Mouse (Mus musculus) embryo, embryonic 11.5 days (tissue): ENCODE results near the gene Zfp64.

Experiments
- DNase-seq: peaks from one replicate; pipeline ENCODE4 v3.0.0-alpha.2; 2012; ENCODE audit warnings: low read depth, low spot score

Zfp64 gene

DNA sequence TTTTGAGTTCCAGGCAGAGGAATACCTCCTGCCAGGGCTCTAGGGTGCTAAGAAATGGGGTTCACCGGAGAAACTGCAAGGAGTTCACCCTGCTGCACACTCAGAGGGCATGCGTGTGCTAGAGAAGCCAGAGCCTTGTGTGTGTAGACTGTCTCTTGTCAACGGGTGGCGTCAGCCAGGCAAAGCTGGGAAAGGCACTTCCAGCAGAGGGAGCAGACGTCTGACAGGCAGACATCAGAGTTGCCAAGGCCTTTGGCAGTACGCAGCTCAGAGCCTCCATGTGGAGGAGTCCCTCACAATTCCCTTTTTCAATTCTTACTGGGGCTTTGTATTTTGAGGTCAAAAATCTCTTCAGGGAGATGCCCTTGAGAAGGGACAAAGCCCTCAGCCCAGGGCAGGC lies 6.9 kb downstream of the Zfp64 start:
- DNase-seq: no peak

DNA sequence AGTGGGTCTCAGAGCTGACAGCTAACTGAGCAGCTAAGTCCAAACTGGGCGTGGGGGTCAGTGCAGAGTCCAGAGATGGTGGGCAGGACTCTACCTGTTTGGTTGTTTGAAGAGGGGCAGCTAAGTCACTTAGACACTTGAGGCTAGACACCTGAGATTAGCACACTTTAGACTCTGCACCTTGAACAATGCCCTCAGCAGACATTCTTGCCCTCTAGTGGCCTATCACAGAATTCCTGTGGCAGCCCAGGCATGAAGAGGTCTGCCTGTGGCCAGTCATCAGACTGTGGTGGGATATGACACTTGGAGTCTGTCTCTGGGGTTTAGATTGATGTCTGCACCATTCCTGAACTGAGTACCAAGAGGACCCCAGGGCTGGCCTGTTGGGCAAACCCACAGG lies 7.7 kb downstream of the Zfp64 start:
- DNase-seq: no peak

DNA sequence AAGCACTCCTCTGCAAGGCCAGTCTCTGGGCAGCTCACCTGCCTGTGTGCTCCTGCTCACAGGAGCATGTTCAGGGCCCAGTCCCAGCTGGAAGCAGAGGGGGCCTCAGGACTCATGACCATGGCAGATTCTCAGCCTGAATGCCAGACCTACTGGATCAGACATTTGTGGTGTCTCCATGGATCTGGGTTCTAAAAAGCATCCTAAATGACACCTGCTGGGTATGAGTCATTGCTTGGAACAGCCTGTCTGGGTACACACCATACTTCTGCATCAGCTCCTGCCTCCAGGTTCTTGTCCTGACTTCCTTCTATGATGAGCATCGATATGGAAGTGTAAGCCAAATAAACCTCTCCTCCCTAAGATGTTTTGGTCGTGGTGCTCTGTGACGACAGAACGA lies 11.4 kb downstream of the Zfp64 start:
- no peak for DNase-seq

DNA sequence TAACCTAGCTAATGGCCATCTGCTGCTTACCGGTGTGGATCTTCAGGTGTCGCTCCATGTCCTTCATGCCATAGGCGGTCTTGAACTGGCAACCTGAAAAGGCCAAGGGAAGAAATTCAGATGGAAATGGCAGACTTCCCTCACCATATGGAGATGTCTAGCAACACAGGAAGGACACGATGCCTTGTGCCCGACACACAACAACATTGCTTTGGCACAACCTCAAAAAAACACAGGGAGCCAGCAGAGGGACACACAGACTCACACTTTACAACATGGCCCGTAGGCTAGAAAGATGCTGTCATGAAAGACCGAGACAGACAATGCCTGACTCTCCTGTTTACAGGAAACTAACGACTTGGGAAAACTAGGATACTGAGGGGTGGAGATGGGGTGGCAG lies 15.4 kb downstream of the Zfp64 start:
- no peak for DNase-seq

GRCm38 (mm10) chr2:168939261-168939933 lies 16.0 kb downstream of the Zfp64 start:
- DNase-seq: no peak

- no peak for DNase-seq
These were observed 18.5 kb downstream of the Zfp64 start for GRCm38 (mm10) chr2:168936896-168937295.

GRCm38 (mm10) chr2:168935165-168935564 lies 20.2 kb downstream of the Zfp64 start:
- DNase-seq: no peak

DNA sequence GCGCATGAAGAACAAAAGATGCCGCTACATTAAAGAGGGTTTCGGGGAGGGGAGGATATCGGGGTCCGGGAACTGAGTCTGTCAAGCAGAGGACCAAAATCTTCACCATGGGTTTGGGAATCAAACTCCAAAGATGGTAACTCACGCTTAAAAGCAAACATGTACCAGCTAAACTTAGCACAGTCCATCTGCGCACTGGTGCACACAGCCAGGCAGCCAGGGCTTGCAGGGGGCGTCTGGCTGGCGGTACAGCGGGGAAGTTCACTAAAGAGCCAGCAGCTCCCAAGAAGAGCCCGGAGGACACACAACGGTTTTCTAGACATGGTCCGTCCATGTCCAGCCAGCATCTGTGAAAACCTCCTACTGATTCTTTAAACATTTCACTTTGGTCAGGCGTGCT lies 23.7 kb downstream of the Zfp64 start:
- DNase-seq: no peak

DNA sequence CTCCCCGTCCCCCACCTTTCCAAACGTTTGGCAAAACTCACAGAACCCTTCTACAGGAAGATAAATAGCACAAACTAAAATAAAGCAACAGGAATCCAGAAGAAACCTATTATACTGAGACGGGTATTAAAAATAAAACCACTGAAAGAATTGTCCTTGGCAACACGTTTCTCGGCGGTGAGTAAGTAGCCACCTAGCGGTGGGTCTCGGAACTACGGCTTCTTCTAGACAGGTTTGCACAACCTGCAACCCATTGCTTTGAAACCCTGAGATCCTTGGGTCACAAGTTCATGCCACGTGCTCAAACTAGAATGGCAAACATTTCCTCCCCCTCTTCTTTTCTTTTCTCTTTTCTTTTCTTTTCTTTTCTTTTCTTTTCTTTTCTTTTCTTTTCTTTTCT lies 25.7 kb downstream of the Zfp64 start:
- DNase-seq: peak; percentile 57

- DNase-seq: no peak
These were observed 28.0 kb downstream of the Zfp64 start for GRCm38 (mm10) chr2:168927401-168927800.

DNA sequence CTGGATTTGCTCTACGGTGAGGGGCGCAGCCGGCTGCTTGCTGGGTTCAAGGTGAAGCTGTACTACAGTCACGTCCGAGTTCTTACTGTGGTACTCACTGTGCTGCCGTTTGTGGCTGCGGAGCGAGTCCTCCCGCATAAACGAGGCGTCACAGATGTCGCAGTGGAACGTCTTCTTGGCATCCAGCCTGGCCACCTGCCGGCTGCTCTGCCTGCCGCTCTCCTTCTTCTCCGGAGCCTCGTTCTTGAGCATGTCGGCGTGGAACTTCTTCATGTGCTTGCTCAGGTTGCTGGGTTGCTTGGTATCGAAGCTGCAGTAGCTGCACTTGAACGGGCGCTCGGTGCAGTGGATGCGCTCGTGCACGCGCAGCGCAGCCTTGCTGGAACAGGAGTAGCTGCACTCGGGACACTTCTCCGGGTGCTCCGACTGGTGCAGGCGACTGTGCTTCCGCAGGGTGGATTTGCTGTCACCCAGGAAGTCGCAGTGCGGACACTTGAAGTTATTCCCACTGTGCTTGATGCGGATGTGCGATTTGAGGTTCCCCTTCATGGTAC lies 29.1 kb downstream of the Zfp64 start:
- DNase-seq: no peak

DNA sequence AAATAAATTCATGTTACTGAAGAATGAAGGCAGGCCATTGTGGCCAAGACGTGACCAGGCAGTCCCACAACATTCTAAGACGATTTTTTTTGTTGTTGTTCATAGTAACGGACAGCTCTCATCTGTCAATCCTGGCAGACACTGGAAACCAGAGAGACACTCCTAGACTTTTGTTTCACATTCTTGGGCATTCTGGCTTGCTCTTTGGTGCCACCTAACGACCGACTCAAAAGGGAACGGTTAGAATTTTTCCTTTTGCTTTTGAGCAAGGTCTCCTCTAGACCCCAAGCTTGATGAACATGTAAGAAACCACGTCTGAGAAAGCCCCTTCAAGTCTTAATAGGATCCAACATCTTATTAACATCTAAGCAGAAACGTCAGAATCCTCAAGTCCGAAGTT lies 31.7 kb downstream of the Zfp64 start:
- peak; percentile 46 for DNase-seq

DNA sequence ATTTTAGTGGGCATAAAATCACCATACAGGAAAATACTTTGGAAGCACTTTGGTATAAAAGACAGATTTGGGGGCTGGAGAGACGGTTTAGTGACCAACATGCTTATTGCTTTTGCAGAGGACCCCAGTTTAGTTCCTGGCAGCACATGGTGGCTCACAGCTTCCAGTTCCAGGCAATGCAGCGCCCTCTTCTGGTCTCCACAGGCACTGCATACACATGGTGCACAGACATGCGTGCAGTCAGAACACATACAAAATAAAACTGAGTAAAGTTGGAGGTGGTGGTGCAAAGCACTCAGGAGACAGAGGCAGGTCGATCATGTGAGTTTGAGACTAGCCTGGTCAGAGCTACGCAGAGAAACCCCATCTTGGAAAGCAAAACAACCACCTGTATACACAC lies 32.9 kb downstream of the Zfp64 start:
- no peak for DNase-seq

GRCm38 (mm10) chr2:168920007-168920406 lies 35.4 kb downstream of the Zfp64 start:
- DNase-seq: no peak

- DNase-seq: no peak
These were observed 42.3 kb downstream of the Zfp64 start for GRCm38 (mm10) chr2:168912901-168913721.

- DNase-seq: no peak
These were observed 43.1 kb downstream of the Zfp64 start for GRCm38 (mm10) chr2:168912051-168912891.

DNA sequence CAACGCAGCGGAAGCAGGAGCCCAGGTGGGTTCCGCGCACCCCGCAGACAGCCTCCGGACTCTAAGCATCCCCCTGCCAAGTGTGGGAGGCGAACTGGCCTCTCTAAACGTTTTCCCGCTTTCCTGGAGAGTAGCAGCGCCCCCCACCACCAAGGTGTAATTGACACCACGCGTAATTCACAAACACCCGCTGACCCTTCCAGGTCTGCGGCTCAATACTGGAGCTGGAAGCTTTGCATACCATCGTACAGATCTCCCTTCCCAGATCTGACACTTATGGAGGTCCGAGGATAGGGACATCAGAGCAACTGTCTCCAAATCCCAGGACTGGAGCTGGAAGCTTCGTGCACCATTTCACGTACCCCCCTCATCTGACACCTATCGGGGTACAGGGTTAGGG lies 43.9 kb downstream of the Zfp64 start:
- DNase-seq: no peak

- DNase-seq: no peak
These were observed 49.4 kb downstream of the Zfp64 start for GRCm38 (mm10) chr2:168906022-168906421.

GRCm38 (mm10) chr2:168904846-168905245 lies 50.5 kb downstream of the Zfp64 start:
- no peak for DNase-seq

GRCm38 (mm10) chr2:168904188-168904587 lies 51.2 kb downstream of the Zfp64 start:
- DNase-seq: peak; percentile 64

DNA sequence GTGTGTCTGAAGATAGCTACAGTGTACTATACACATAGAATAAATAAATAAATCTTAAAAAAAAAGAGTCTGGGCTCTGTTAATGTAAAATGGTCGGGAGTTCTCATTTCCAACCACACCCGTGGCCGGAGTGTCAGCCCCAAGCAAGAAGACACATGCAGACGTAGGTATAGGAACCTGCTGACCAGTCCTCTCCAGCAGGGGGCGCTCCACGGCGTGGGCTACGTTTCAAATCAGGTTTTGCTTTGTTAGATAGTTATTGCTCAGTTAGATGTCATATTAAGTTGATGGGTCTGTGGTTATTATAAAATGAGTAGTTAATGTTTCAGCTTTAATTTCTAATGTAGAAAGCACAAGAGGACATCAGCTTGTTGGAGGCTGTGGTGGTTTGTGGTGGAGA lies 52.8 kb downstream of the Zfp64 start:
- no peak for DNase-seq

- no peak for DNase-seq
These were observed 57.5 kb downstream of the Zfp64 start for GRCm38 (mm10) chr2:168897906-168898305.
